Comparison of ENCODE assay signal across 14 mouse cellular contexts in the genomic region with DNA sequence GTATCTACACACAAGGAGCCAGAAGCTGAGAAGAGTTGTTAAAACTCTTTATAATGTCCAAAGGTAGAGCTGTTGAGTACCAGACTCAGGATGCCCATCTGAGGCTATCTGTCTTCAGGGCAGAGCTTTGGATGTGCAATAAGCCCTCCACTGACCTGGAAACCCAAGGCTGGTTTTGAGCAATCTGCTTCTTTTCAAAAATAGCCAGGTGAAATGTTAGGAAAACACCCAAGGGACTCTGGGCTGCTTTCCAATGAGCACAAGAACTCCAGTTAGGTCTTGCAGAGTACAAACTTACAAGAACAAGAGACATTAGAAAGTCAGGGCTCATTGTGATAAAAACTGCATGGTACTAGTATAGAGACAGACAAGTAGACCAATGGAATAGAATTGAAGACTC.
"Had no signal": no experiment of that assay in that cellular context is flagged by ENCODE, and none has a peak within 500 bp of the region (broad histone marks: within the 10 kb centered on the region; RNA-seq: fewer than 3 reads in every experiment).

No protein-coding gene starts in this region.

- H3K27ac ChIP-seq: limb, embryonic 13.5 days; liver, embryonic 15.5 days; midbrain, embryonic 13.5 days; neural tube, embryonic 15.5 days had no signal

- H3K36me3 ChIP-seq: limb, embryonic 13.5 days; liver, embryonic 15.5 days; midbrain, embryonic 13.5 days; neural tube, embryonic 15.5 days had no signal

- H3K4me3 ChIP-seq: limb, embryonic 13.5 days; liver, embryonic 15.5 days; midbrain, embryonic 13.5 days; myocyte; neural tube, embryonic 15.5 days had no signal

- H3K9me3 ChIP-seq: limb, embryonic 13.5 days; liver, embryonic 15.5 days; midbrain, embryonic 13.5 days; neural tube, embryonic 15.5 days had no signal

- H3K4me1 ChIP-seq: limb, embryonic 13.5 days; liver, embryonic 15.5 days; neural tube, embryonic 15.5 days had no signal

- H3K9ac ChIP-seq: limb, embryonic 13.5 days; liver, embryonic 15.5 days; midbrain, embryonic 13.5 days; neural tube, embryonic 15.5 days had no signal

- ATAC-seq: lung, postnatal 0 days; midbrain, embryonic 13.5 days had no signal

- DNase-seq: kidney, postnatal 14 days; left cerebral cortex, postnatal 4 days; lung, adult 2 months; lung, postnatal 36 days; right cerebral cortex, adult 18-20 months; right cerebral cortex, postnatal 25 days; thymus, postnatal 36 days had no signal

- H3K4me2 ChIP-seq: limb, embryonic 13.5 days; liver, embryonic 11.5 days; liver, embryonic 15.5 days; midbrain, embryonic 13.5 days; neural tube, embryonic 15.5 days had no signal

- H3K27me3 ChIP-seq: liver, embryonic 15.5 days; midbrain, embryonic 13.5 days; neural tube, embryonic 15.5 days had no signal
